Mouse (Mus musculus): ENCODE measurements around the gene Gnaz.

GRCm38 (mm10) chr10:74995377-74995776, 28.4 kb downstream of the Gnaz start:
- TF ChIP-seq POLR2A (IDR thresholded peaks at IDR 0.05; ENCODE audit: control insufficient read depth, low read depth, low read length) (no peak), CTCF (IDR thresholded peaks at IDR 0.05; ENCODE audit: control insufficient read depth, insufficient read depth, insufficient replicate concordance, low read depth, low read length) (no peak)

Data from testis, adult 2 months (tissue).